Mouse (Mus musculus): ENCODE measurements at regions not wholly inside any gene's neighbourhood (a gene's known extent, or its start where the extent isn't known, plus 50 kb on each side); places are given as distances from the start of the nearest gene placed in this dataset.

DNA sequence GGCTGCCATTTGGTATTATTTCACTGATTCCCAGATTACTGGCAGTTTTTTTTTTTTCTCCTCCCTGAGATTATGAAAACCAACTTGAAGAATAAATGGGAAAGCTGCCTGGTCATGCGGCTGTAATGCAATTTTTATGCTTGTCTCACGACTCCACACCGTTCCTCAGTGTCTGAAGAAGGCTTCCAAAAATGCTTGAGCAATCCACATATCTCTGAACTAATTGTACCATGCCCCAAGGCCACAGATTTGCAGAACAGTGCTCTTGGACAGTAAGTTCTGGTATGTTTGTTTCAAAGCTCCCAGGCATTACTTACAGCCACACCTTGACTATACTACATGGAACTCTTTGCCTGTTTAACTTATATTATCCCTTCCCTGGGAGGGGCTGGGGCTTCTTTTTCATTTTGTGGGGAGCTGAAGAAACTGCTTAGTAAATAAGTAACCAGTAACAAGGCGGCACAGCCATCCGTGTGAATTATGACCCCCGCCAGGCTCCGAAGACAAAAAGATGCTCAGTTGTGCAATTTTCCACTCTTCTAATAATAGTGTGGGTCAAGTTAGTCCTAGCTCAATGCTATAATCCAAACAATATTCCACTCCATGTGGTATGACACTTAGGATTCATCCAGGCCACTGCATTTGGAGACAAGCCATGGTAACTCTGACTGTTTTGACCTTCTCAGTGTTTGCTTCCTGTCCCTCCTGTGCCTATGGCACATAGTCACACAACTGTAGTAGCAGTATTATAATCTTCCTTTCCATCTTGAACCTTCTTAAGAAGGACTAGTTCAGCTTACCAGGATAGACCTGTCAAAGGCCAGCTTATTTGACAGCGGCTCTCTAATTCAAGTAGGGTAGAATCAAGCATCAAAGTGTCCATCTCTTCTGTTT is 305.1 kb downstream of the Pten start:
- H3K27ac ChIP-seq (ENCODE audit: insufficient read depth, low read length): no peak overlapping the region
- WGBS: 45% methylated on average over 8 of the region's 8 CpGs
- no peaks in the 10 kb centered on the region for H3K4me1 ChIP-seq (ENCODE audit: control insufficient read depth, insufficient read depth, low read length)
- H3K4me3 ChIP-seq (replicated peaks; ENCODE audit: insufficient read depth, low read depth, low read length): no peak overlapping the region
- TF ChIP-seq POLR2A (IDR thresholded peaks at IDR 0.05; ENCODE audit: borderline replicate concordance, insufficient read depth, low read length) (no peak), CTCF (IDR thresholded peaks at IDR 0.05; ENCODE audit: borderline replicate concordance, insufficient read depth, low read depth, low read length) (no peak)
- H3K27me3 ChIP-seq (ENCODE audit: control insufficient read depth, insufficient read depth, low read length): no peaks in the 10 kb centered on the region
- DNase-seq: no peak

DNA sequence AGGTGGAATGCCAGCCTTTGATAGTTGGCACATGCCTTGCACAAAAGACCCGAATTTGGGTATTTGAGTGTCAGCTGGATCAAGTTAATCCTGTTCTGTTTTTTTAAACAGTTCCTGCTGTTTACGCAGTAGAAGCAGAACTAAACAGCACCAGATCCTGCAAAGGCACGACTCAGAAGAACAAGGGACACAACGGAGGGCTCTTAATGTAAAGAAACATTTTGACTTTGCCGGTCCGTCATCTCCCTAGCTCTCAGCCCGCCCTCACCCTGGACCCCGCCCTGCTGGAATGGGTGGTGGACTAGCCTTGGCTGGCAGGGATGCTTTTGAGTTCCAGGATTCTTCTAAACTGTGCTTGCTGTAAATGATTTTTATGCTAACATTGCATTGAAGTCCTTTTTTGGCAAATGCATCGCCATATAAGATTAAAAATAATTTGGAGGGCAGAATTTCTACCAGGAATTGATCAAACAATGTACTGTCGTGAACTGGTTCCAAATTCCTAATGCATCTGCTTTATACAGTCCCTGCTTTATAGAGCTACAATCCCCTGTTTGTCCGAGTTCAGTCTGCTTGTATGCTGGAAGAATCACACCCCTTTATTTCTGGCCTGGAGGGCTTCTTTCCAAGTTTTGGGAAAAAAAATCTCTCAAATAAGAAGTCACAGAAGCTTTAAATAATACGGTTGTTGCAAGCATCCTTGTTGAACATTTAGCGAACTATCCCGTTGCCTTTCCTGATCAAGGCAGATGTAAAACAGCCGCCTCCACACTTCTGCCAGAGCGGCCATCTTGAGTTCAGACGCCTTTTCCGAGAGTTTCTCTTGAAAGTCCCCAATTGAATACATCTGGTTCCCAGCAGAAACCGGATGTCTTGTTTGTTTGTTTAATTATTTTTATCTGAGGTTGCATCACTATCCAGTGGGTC is 308.2 kb downstream of the Pten start:
- 47% methylated on average over 19 of the region's 19 CpGs for WGBS
- H3K27me3 ChIP-seq (ENCODE audit: control insufficient read depth, insufficient read depth, low read length): no peaks in the 10 kb centered on the region; the same call in 1 of the 2 replicates

DNA sequence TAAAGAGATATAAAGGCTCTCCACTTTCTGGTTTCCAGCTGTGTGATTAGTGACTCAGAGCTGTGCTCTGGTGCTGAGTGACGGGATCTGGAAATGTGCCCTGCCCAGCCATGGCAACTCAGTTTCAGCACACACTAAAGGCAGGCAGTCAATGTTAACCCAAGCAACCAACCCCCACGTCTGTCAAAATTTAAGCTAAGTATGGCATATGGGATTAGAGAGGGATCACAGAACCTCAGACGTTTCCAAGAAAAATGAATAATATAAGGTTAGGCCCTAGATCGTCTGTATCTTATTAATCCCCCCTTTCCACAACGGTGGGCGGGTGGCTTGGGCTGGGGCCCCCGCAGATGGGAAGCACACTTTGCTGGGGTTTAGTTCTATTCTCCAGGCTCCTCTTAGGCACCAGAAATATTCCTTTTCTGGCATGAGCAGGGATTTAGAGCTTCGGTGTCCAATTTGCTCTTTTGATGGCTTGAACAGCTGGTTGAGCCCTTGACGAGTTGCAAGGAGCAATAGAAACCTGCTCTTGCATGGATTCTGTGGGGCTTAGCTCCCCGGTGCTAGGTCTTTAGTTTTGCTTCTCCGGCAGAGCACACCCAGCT is 311.2 kb downstream of the Pten start:
- no peak for DNase-seq
- Histone ChIP-seq H3K27me3 (ENCODE audit: control insufficient read depth, insufficient read depth, low read length) (no peaks in the 10 kb centered on the region; the same call in 1 of the 2 replicates), H3K27ac (ENCODE audit: insufficient read depth, low read length) (no peak overlapping the region), H3K4me1 (ENCODE audit: control insufficient read depth, insufficient read depth, low read length) (no peaks in the 10 kb centered on the region), H3K4me3 (replicated peaks; ENCODE audit: insufficient read depth, low read depth, low read length) (no peak overlapping the region)
- TF ChIP-seq CTCF (IDR thresholded peaks at IDR 0.05; ENCODE audit: borderline replicate concordance, insufficient read depth, low read depth, low read length) (no peak), POLR2A (IDR thresholded peaks at IDR 0.05; ENCODE audit: borderline replicate concordance, insufficient read depth, low read length) (no peak)
- WGBS: 26% methylated on average over 11 of the region's 11 CpGs

More for the DNA sequence above, 308.2 kb downstream of the Pten start:
- no peak for TF ChIP-seq CTCF (IDR thresholded peaks at IDR 0.05; ENCODE audit: borderline replicate concordance, insufficient read depth, low read depth, low read length)
- H3K27ac ChIP-seq (ENCODE audit: insufficient read depth, low read length): no peak overlapping the region
- no peaks in the 10 kb centered on the region for H3K4me1 ChIP-seq (ENCODE audit: control insufficient read depth, insufficient read depth, low read length)
- H3K4me3 ChIP-seq (replicated peaks; ENCODE audit: insufficient read depth, low read depth, low read length): no peak overlapping the region
- DNase-seq: no peak

DNA sequence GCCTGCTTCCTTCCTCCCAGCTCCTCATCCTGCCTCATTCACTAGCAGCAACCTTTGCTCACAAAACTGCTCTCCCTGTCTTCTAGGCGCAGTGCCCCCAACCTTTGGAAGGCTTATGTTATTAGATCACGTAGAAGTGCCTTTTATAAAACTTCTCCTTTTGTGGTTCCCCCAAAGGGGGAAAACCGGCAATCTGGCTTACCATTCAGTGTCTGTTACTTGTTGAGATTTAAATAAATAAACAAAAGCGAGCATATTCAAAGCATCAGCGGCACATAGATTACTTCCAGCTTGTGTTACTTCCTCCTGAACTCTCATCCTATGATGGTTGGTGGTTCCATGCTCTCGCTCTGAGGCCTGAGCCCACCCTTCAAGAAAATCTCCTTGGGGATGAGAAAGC is 312.5 kb downstream of the Pten start:
- H3K4me3 ChIP-seq (replicated peaks; ENCODE audit: insufficient read depth, low read depth, low read length): no peak overlapping the region
- 82% methylated on average over 6 of the region's 6 CpGs for WGBS
- H3K27ac ChIP-seq (ENCODE audit: insufficient read depth, low read length): no peak overlapping the region
- H3K27me3 ChIP-seq (ENCODE audit: control insufficient read depth, insufficient read depth, low read length): no peaks in the 10 kb centered on the region; the same call in 1 of the 2 replicates
- no peaks in the 10 kb centered on the region for H3K4me1 ChIP-seq (ENCODE audit: control insufficient read depth, insufficient read depth, low read length)
- DNase-seq: no peak
- TF ChIP-seq CTCF (IDR thresholded peaks at IDR 0.05; ENCODE audit: borderline replicate concordance, insufficient read depth, low read depth, low read length): no peak
- no peak for TF ChIP-seq POLR2A (IDR thresholded peaks at IDR 0.05; ENCODE audit: borderline replicate concordance, insufficient read depth, low read length)

DNA sequence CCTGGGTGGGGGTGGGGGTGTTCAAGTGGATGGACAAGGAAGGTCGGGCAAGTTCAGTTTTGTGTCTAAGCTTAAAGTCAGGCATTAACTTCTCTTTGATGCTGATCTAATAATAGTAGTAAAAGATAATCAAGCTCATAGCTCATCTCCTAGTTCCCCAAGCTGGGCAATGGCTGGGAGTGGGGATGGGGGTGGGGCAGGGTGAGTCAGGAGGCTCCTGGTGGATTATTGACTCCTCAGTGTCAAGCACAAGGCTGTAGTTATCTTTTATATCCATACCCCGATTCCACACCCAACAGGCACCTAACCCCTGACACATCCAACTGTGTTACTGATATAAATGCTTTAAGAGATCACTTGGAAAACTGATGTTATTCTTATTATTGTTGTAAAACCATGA is 315.0 kb downstream of the Pten start:
- DNase-seq: no peak
- no peaks in the 10 kb centered on the region; the same call in 1 of the 2 replicates for H3K27me3 ChIP-seq (ENCODE audit: control insufficient read depth, insufficient read depth, low read length)
- no peak for TF ChIP-seq POLR2A (IDR thresholded peaks at IDR 0.05; ENCODE audit: borderline replicate concordance, insufficient read depth, low read length)
- TF ChIP-seq CTCF (IDR thresholded peaks at IDR 0.05; ENCODE audit: borderline replicate concordance, insufficient read depth, low read depth, low read length): no peak
- WGBS: 92% methylated on average over 2 of the region's 2 CpGs
- H3K4me3 ChIP-seq (replicated peaks; ENCODE audit: insufficient read depth, low read depth, low read length): no peak overlapping the region
- no peaks in the 10 kb centered on the region for H3K4me1 ChIP-seq (ENCODE audit: control insufficient read depth, insufficient read depth, low read length)
- H3K27ac ChIP-seq (ENCODE audit: insufficient read depth, low read length): no peak overlapping the region

DNA sequence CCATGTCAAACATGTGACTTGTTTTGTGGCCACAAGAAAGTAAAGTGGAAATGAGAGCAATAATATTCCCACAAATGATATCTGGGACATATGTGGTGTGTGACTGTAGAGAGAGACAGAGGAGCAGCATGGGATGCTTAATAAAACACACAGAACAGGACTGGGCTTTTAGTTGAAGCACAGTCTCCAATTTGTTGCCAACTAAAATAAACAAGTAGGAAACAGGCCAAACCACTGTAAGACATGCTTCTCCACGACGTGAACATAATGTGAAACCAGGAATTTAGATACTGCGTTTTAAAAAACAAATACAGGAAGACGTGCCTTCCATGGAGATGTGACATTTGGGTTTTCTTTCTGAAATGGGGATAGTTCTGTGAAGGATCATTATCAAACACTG is 317.2 kb downstream of the Rnls start:
- TF ChIP-seq POLR2A (IDR thresholded peaks at IDR 0.05; ENCODE audit: borderline replicate concordance, insufficient read depth, low read length) (no peak), CTCF (IDR thresholded peaks at IDR 0.05; ENCODE audit: borderline replicate concordance, insufficient read depth, low read depth, low read length) (no peak)
- H3K27me3 ChIP-seq (ENCODE audit: control insufficient read depth, insufficient read depth, low read length): no peaks in the 10 kb centered on the region
- H3K27ac ChIP-seq (ENCODE audit: insufficient read depth, low read length): no peak overlapping the region
- no peak for DNase-seq
- no peaks in the 10 kb centered on the region for H3K4me1 ChIP-seq (ENCODE audit: control insufficient read depth, insufficient read depth, low read length)
- no peak overlapping the region for H3K4me3 ChIP-seq (replicated peaks; ENCODE audit: insufficient read depth, low read depth, low read length)
- WGBS: 67% methylated on average over 4 of the region's 4 CpGs

DNA sequence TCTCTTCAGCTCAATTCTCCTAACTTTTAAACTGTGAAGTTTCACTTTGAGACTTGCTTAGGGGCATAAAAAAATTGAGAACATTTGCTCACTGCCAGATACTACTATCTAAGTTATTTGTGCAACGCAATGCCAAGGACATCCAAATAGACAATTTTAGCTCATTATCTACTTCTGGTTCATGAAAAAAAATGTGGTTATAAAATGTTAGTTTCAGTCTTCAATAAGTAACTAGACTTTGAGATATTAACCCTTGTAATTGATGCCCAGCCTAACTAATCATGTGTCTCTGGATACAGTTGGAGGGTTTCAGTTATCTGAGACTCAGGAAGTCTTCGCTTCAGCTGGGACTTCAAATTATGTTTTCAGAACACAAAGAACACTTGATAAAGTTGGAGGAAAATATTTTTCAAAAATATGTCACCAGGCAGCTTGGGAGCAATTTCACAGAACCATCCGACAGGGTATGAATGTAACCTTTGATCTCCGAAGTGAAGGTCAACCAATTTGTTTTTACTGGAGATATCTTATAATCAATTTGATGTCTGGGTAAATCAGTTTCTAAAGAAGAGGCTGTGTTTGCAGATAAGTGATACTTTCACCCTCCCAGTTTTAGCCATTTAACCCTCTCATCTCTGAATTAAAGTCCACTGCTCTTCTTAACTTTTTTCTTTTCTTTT is 313.3 kb downstream of the Rnls start:
- 95% methylated on average over 4 of the region's 4 CpGs for whole genome bisulfite sequencing
- H3K27me3 ChIP-seq (ENCODE audit: control insufficient read depth, insufficient read depth, low read length): no peaks in the 10 kb centered on the region
- H3K4me1 ChIP-seq (ENCODE audit: control insufficient read depth, insufficient read depth, low read length): no peaks in the 10 kb centered on the region
- no peak overlapping the region for H3K27ac ChIP-seq (ENCODE audit: insufficient read depth, low read length)
- no peak for DNase-seq
- no peak for TF ChIP-seq CTCF (IDR thresholded peaks at IDR 0.05; ENCODE audit: borderline replicate concordance, insufficient read depth, low read depth, low read length)
- TF ChIP-seq POLR2A (IDR thresholded peaks at IDR 0.05; ENCODE audit: borderline replicate concordance, insufficient read depth, low read length): no peak
- H3K4me3 ChIP-seq (replicated peaks; ENCODE audit: insufficient read depth, low read depth, low read length): no peak overlapping the region
